8 mouse cellular contexts compared by ENCODE assay signal in genomic region chr7:19628536-19629360, GRCm38 (mm10). TPM values are rescaled to one million over a fixed set of nuclear protein-coding genes. Genes with fewer than 3 reads are reported as not detected.
DNase-seq lines count a peak whose midpoint lies in the region; ATAC-seq lines count a peak whose summit lies in the region.

No protein-coding gene starts in this region.

- DNase-seq in adipocyte (ENCODE audit: low spot score) = peak; percentile 91
- DNase-seq in embryo, embryonic 10 days (ENCODE audit: low spot score) = peak; percentile 92
- peak; percentile 94 for DNase-seq in gastrocnemius, postnatal 10 days
- peak; percentile 100 for DNase-seq in induced T-regulatory cell, adult 2 months (ENCODE audit: low read depth)
- peak; percentile 87 to 88 for DNase-seq in left cerebral cortex, adult 9 months (ENCODE audit: low spot score in 2 of 2)
- DNase-seq in right cerebral cortex, postnatal 14 days = peak; percentile 86
- DNase-seq in urinary bladder, postnatal 36 days (ENCODE audit: low spot score in 2 of 2) = peak; percentile 96

- peak; percentile 76 for ATAC-seq in megakaryocyte progenitor cell, adult 5-6 weeks (replicated peaks; ENCODE audit: poor library complexity)

RNA-seq across cellular contexts. Expression of gene Relb, which starts 0.5 kb away (rescaled TPM):
- total RNA-seq in gastrocnemius, postnatal 10 days (2021) = 1 to 10 TPM; 7.3 to 9.0 TPM
- 0.22 TPM in 1 of 2 replicates, not detected in the other for total RNA-seq in megakaryocyte progenitor cell, adult 5-6 weeks (2015)
- total RNA-seq in megakaryocyte progenitor cell, adult 5-6 weeks (2017) = 0.74 and 2.5 TPM in 2 replicates

RNA-seq across cellular contexts. Expression of gene Clasrp, which starts 24.5 kb away (rescaled TPM):
- total RNA-seq in gastrocnemius, postnatal 10 days (2021) = 10 to 100 TPM; 15.2 to 23.2 TPM
- total RNA-seq in megakaryocyte progenitor cell, adult 5-6 weeks (2015) = 9.6 and 11.7 TPM in 2 replicates
- 30.2 and 32.6 TPM in 2 replicates for total RNA-seq in megakaryocyte progenitor cell, adult 5-6 weeks (2017)

RNA-seq across cellular contexts. Expression of gene Clptm1, which starts 36.1 kb away (rescaled TPM):
- total RNA-seq in gastrocnemius, postnatal 10 days (2021) = 10 to 100 TPM; 45.7 to 48.2 TPM
- 47.3 and 57.1 TPM in 2 replicates for total RNA-seq in megakaryocyte progenitor cell, adult 5-6 weeks (2015)
- total RNA-seq in megakaryocyte progenitor cell, adult 5-6 weeks (2017) = 25.7 and 30.0 TPM in 2 replicates

RNA-seq across cellular contexts. Expression of gene Apoc2, which starts 49.0 kb away (rescaled TPM):
- under 1 TPM in 1 of 2 experiments, not detected in 1; 0.61 TPM for total RNA-seq in gastrocnemius, postnatal 10 days (2021)
- 1.7 and 2.7 TPM in 2 replicates for total RNA-seq in megakaryocyte progenitor cell, adult 5-6 weeks (2015)
- 2.2 and 5.2 TPM in 2 replicates for total RNA-seq in megakaryocyte progenitor cell, adult 5-6 weeks (2017)

RNA-seq across cellular contexts. Expression of gene Gemin7, which starts 51.4 kb away (rescaled TPM):
- total RNA-seq in gastrocnemius, postnatal 10 days (2021) = 10 to 100 TPM; 52.0 to 59.8 TPM
- 65.5 and 73.4 TPM in 2 replicates for total RNA-seq in megakaryocyte progenitor cell, adult 5-6 weeks (2015)
- total RNA-seq in megakaryocyte progenitor cell, adult 5-6 weeks (2017) = 33.5 and 36.9 TPM in 2 replicates

Comparison
In these comparisons a context has a peak if more than half of its experiments do, and no peak if none do; other contexts are left out.
1. Peak in every context shown above with its lines: DNase-seq and ATAC-seq.